Mouse (Mus musculus) heart, postnatal 0 days (tissue): ENCODE results near the gene Fpr3.

Experiments used
- CTCF ChIP-seq: IDR thresholded peaks from 2 replicates; pipeline ENCODE4 v1.5.1; 2016; ENCODE audit warnings: antibody characterized with exemption, control low read depth, low read depth
- EP300 ChIP-seq: IDR thresholded peaks from 2 replicates; pipeline ENCODE4 v1.6.1; 2016; ENCODE audit warnings: antibody characterized with exemption, low read depth

- no peak for TF ChIP-seq CTCF
- no peak for TF ChIP-seq EP300
Measured at GRCm38 (mm10) chr17:17883840-17884239, 3.8 kb upstream of the Fpr3 start, which contains the start of gene Fpr1.
